Comparison of ENCODE assay signal across 24 mouse cellular contexts in genomic region chr2:27654321-27655232, GRCm38 (mm10). TPM values are rescaled to one million over a fixed set of nuclear protein-coding genes. Genes with fewer than 3 reads are reported as not detected.
DNase-seq lines count a peak whose midpoint lies in the region; ATAC-seq and TF ChIP-seq lines count a peak whose summit lies in the region.
"Had no signal": no experiment of that assay in that cellular context is flagged by ENCODE, and none has a peak within 500 bp of the region (broad histone marks: within the 10 kb centered on the region; RNA-seq: fewer than 3 reads in every experiment).

No protein-coding gene starts in this region.

- no peak for ATAC-seq in midbrain, postnatal 0 days (ENCODE audit: low FRiP score)
- no peak for ATAC-seq in midbrain, embryonic 16.5 days
- ATAC-seq in liver, embryonic 15.5 days (ENCODE audit: insufficient read depth): peak; percentile 79
- ATAC-seq: forebrain, embryonic 14.5 days; inflammation-experienced regulatory T-cells, adult 6 months had no signal

- H3K4me3 ChIP-seq in midbrain, postnatal 0 days (ENCODE audit: low read depth, low read length): no peak overlapping the region
- no peak overlapping the region for H3K4me3 ChIP-seq in midbrain, embryonic 16.5 days (ENCODE audit: low read depth, low read length)
- no peak overlapping the region for H3K4me3 ChIP-seq in liver, embryonic 15.5 days (replicated peaks)
- H3K4me3 ChIP-seq: embryonic facial prominence, embryonic 12.5 days; erythroblast, embryonic 14.5 days; midbrain, embryonic 10.5 days; stomach, embryonic 15.5 days had no signal

- no peaks in the 10 kb centered on the region for H3K36me3 ChIP-seq in midbrain, postnatal 0 days (ENCODE audit: insufficient read depth, low read length)
- no peaks in the 10 kb centered on the region for H3K36me3 ChIP-seq in midbrain, embryonic 16.5 days (ENCODE audit: control insufficient read depth, insufficient read depth, low read length)
- no peaks in the 10 kb centered on the region for H3K36me3 ChIP-seq in liver, embryonic 15.5 days (replicated peaks)
- H3K36me3 ChIP-seq: embryonic facial prominence, embryonic 12.5 days; midbrain, embryonic 10.5 days; stomach, embryonic 15.5 days had no signal

- no peaks in the 10 kb centered on the region for H3K27me3 ChIP-seq in midbrain, postnatal 0 days (ENCODE audit: insufficient read depth, low read length)
- no peaks in the 10 kb centered on the region for H3K27me3 ChIP-seq in midbrain, embryonic 16.5 days (ENCODE audit: control insufficient read depth, insufficient read depth, low read depth, low read length)
- H3K27me3 ChIP-seq in liver, embryonic 15.5 days: peaks cover 11% of the 10 kb centered on the region; the same call in 1 of the 2 replicates
- H3K27me3 ChIP-seq: embryonic facial prominence, embryonic 12.5 days; stomach, embryonic 15.5 days had no signal

- H3K27ac ChIP-seq in midbrain, postnatal 0 days (ENCODE audit: low read depth, low read length): no peak overlapping the region
- H3K27ac ChIP-seq in midbrain, embryonic 16.5 days (ENCODE audit: low read length): no peak overlapping the region
- H3K27ac ChIP-seq in liver, embryonic 15.5 days (replicated peaks): no peak overlapping the region
- H3K27ac ChIP-seq: embryonic facial prominence, embryonic 12.5 days; midbrain, embryonic 10.5 days; stomach, embryonic 15.5 days had no signal

- no peak overlapping the region for H3K9ac ChIP-seq in midbrain, postnatal 0 days (replicated peaks; ENCODE audit: low read length, poor library complexity, severe bottlenecking)
- no peak overlapping the region for H3K9ac ChIP-seq in midbrain, embryonic 16.5 days (ENCODE audit: low read depth, low read length)
- no peak overlapping the region for H3K9ac ChIP-seq in liver, embryonic 15.5 days
- H3K9ac ChIP-seq: embryonic facial prominence, embryonic 12.5 days; stomach, embryonic 15.5 days had no signal

- 58% methylated on average over 8 of the region's 8 CpGs for WGBS in midbrain, postnatal 0 days
- WGBS in midbrain, embryonic 16.5 days: 58% methylated on average over 8 of the region's 8 CpGs
- whole genome bisulfite sequencing in liver, embryonic 15.5 days (ENCODE audit: insufficient replicate concordance): 25% methylated on average over 8 of the region's 8 CpGs

- H3K4me1 ChIP-seq in midbrain, postnatal 0 days (ENCODE audit: insufficient read depth, low read length): no peaks in the 10 kb centered on the region
- peaks cover 3% of the 10 kb centered on the region; the same call in 1 of the 2 replicates for H3K4me1 ChIP-seq in midbrain, embryonic 16.5 days (ENCODE audit: control insufficient read depth, insufficient read depth, low read length)
- H3K4me1 ChIP-seq in liver, embryonic 15.5 days (replicated peaks): peaks cover 16% of the 10 kb centered on the region

- no peak for TF ChIP-seq CTCF in midbrain, postnatal 0 days (IDR thresholded peaks at IDR 0.05)

- no peak overlapping the region for H3K4me2 ChIP-seq in midbrain, postnatal 0 days (ENCODE audit: low read depth, low read length, poor library complexity, severe bottlenecking)
- no peak overlapping the region for H3K4me2 ChIP-seq in midbrain, embryonic 16.5 days (ENCODE audit: low read length)
- no peak overlapping the region; the same call in 1 of the 2 replicates for H3K4me2 ChIP-seq in liver, embryonic 15.5 days
- H3K4me2 ChIP-seq: embryonic facial prominence, embryonic 12.5 days; stomach, embryonic 15.5 days had no signal

- peak; percentile 33 for DNase-seq in midbrain, postnatal 0 days (ENCODE audit: low spot score)
- peak; percentile 13 for DNase-seq in embryo, embryonic 9.5 days (ENCODE audit: extremely low spot score)
- DNase-seq in Muller cell, postnatal 12 days (ENCODE audit: inconsistent ontology term): no peak
- DNase-seq in kidney, postnatal 36 days: no peak
- DNase-seq in spleen, postnatal 36 days (ENCODE audit: low spot score in 2 of 2): no peak
- no peak for DNase-seq in lung, postnatal 36 days
- DNase-seq: adrenal gland, adult 2 months; cerebellum, postnatal 10 days; gastrocnemius, postnatal 10 days; heart, adult 18-20 months; kidney, adult 8-10 months; kidney, postnatal 14 days; left cerebral cortex, postnatal 4 days; lung, postnatal 14 days; right cerebral cortex, postnatal 25 days; thymus, adult 18-20 months had no signal

- no peaks in the 10 kb centered on the region for H3K9me3 ChIP-seq in midbrain, postnatal 0 days (ENCODE audit: low read length)
- no peaks in the 10 kb centered on the region for H3K9me3 ChIP-seq in midbrain, embryonic 16.5 days (replicated peaks; ENCODE audit: control insufficient read depth, low read length, poor library complexity, severe bottlenecking)
- H3K9me3 ChIP-seq in liver, embryonic 15.5 days (replicated peaks): no peaks in the 10 kb centered on the region
- H3K9me3 ChIP-seq: embryonic facial prominence, embryonic 12.5 days; midbrain, embryonic 10.5 days; stomach, embryonic 15.5 days had no signal

RNA-seq across cellular contexts. Expression of gene Rxra, which starts 21.7 kb away (rescaled TPM):
- total RNA-seq in midbrain, postnatal 0 days (2014; rRNA removed): 18.5 and 20.2 TPM in 2 replicates
- 2.2 and 2.3 TPM in 2 replicates for polyA plus RNA-seq in midbrain, postnatal 0 days (2015; fragmentation: Nextera tagmentation; extraction: Ambion mirVana)
- 2.5 and 2.8 TPM in 2 replicates for polyA plus RNA-seq in midbrain, embryonic 16.5 days (2015; fragmentation: Nextera tagmentation; extraction: Ambion mirVana)
- 4.7 and 5.8 TPM in 2 replicates for polyA plus RNA-seq in liver, embryonic 15.5 days (2015; fragmentation: Nextera tagmentation; extraction: Ambion mirVana)

Comparison
In these comparisons a context has a peak if more than half of its experiments do, and no peak if none do; other contexts are left out.
1. DNase-seq: peak in midbrain, postnatal 0 days (single experiment) and embryo, embryonic 9.5 days (single experiment); none in Muller cell, postnatal 12 days (single experiment), kidney, postnatal 36 days (0 of 2), spleen, postnatal 36 days (0 of 2) and lung, postnatal 36 days (single experiment).